Mouse (Mus musculus) kidney, postnatal 25 days (tissue): ENCODE data around the gene Nmnat2.
A peak's percentile ranks its signal among the peaks of the same experiment; 100 is the strongest.
"Not testable (repeated sequence)": the region's sequence is repeated elsewhere in the genome, so short reads cannot be mapped to it uniquely, and the experiment has no call there.

Experiments used
- DNase-seq, 2 experiments: peaks; one replicate each; pipeline ENCODE4 v3.0.0; 2021; ENCODE audit warnings: mixed read lengths in 2 of 2

Gene Nmnat2

GRCm38 (mm10) chr1:153059626-153060025, 104.8 kb downstream of the Nmnat2 start:
- no peak for DNase-seq

- no peak for DNase-seq
These were observed 107.8 kb downstream of the Nmnat2 start for GRCm38 (mm10) chr1:153062547-153062946.

- DNase-seq = no peak
These were observed 110.1 kb downstream of the Nmnat2 start for GRCm38 (mm10) chr1:153064784-153065390.

- DNase-seq = peak; percentile 53 to 84
These were observed 110.9 kb downstream of the Nmnat2 start for GRCm38 (mm10) chr1:153065473-153066386.

- DNase-seq = no peak
These were observed 111.6 kb downstream of the Nmnat2 start for GRCm38 (mm10) chr1:153066387-153066781.

- DNase-seq = no peak
These were observed 116.8 kb downstream of the Nmnat2 start for GRCm38 (mm10) chr1:153071563-153071962.

- no peak for DNase-seq
These were observed 117.2 kb downstream of the Nmnat2 start for GRCm38 (mm10) chr1:153071995-153072394.

- no peak for DNase-seq
These were observed 117.9 kb downstream of the Nmnat2 start for GRCm38 (mm10) chr1:153072711-153073110.

- DNase-seq = no peak
These were observed 118.6 kb downstream of the Nmnat2 start for GRCm38 (mm10) chr1:153073441-153073840.

GRCm38 (mm10) chr1:153075087-153075736, 120.4 kb downstream of the Nmnat2 start:
- no peak for DNase-seq

- DNase-seq = no peak
These were observed 121.2 kb downstream of the Nmnat2 start for GRCm38 (mm10) chr1:153075955-153076354.

- not testable (repeated sequence) for DNase-seq
These were observed 128.4 kb downstream of the Nmnat2 start for GRCm38 (mm10) chr1:153083233-153083632.

- no peak for DNase-seq
These were observed 129.4 kb downstream of the Nmnat2 start for GRCm38 (mm10) chr1:153084191-153084590.

GRCm38 (mm10) chr1:153085198-153085597, 130.4 kb downstream of the Nmnat2 start:
- no peak for DNase-seq

GRCm38 (mm10) chr1:153087771-153088170, 133.0 kb downstream of the Nmnat2 start:
- no peak for DNase-seq

GRCm38 (mm10) chr1:153090081-153090480, 135.3 kb downstream of the Nmnat2 start:
- no peak for DNase-seq

- no peak for DNase-seq
These were observed 136.0 kb downstream of the Nmnat2 start for GRCm38 (mm10) chr1:153090807-153091206.

GRCm38 (mm10) chr1:153091438-153092236, 136.8 kb downstream of the Nmnat2 start:
- DNase-seq = peak; percentile 57 to 81

GRCm38 (mm10) chr1:153092237-153092975, 137.6 kb downstream of the Nmnat2 start:
- DNase-seq = peak; percentile 70 to 71

- no peak for DNase-seq
These were observed 138.4 kb downstream of the Nmnat2 start for GRCm38 (mm10) chr1:153093172-153093571.

- DNase-seq = no peak
These were observed 138.8 kb downstream of the Nmnat2 start for GRCm38 (mm10) chr1:153093581-153093980.
